17 mouse cellular contexts compared by ENCODE assay signal in genomic region chr10:110019266-110019866, GRCm38 (mm10).
"Had no signal": no experiment of that assay in that cellular context is flagged by ENCODE, and none has a peak within 500 bp of the region (broad histone marks: within the 10 kb centered on the region; RNA-seq: fewer than 3 reads in every experiment).

No protein-coding gene starts in this region.

- ATAC-seq: liver, postnatal 0 days; lung, postnatal 0 days; midbrain, embryonic 13.5 days; midbrain, embryonic 15.5 days had no signal

- H3K9ac ChIP-seq: liver, postnatal 0 days; lung, embryonic 14.5 days; midbrain, embryonic 13.5 days; midbrain, embryonic 15.5 days; neural tube, embryonic 12.5 days; stomach, embryonic 15.5 days had no signal

- H3K4me1 ChIP-seq: megakaryocyte, embryonic 14.5 days; midbrain, embryonic 13.5 days; midbrain, embryonic 15.5 days; neural tube, embryonic 12.5 days; stomach, embryonic 15.5 days had no signal

- DNase-seq: liver, postnatal 0 days; lung, embryonic 14.5 days; lung, postnatal 14 days; lung, postnatal 36 days; right cerebral cortex, postnatal 14 days; thymus, adult 2 months; thymus, postnatal 25 days; thymus, postnatal 4 days had no signal

- H3K27ac ChIP-seq: macrophage; midbrain, embryonic 13.5 days; midbrain, embryonic 15.5 days; neural tube, embryonic 12.5 days; stomach, embryonic 15.5 days; stomach, postnatal 0 days had no signal

- H3K4me3 ChIP-seq: megakaryocyte, embryonic 14.5 days; midbrain, embryonic 13.5 days; midbrain, embryonic 15.5 days; neural tube, embryonic 12.5 days; stomach, embryonic 15.5 days had no signal

- H3K27me3 ChIP-seq: megakaryocyte, embryonic 14.5 days; midbrain, embryonic 13.5 days; midbrain, embryonic 15.5 days; neural tube, embryonic 12.5 days; stomach, embryonic 15.5 days had no signal

- H3K4me2 ChIP-seq: lung, embryonic 14.5 days; midbrain, embryonic 11.5 days; midbrain, embryonic 13.5 days; midbrain, embryonic 15.5 days; neural tube, embryonic 12.5 days; stomach, embryonic 15.5 days had no signal

- H3K36me3 ChIP-seq: midbrain, embryonic 13.5 days; midbrain, embryonic 15.5 days; neural tube, embryonic 12.5 days; stomach, embryonic 15.5 days had no signal

- H3K9me3 ChIP-seq: megakaryocyte, embryonic 14.5 days; midbrain, embryonic 13.5 days; midbrain, embryonic 15.5 days; neural tube, embryonic 12.5 days; stomach, embryonic 15.5 days had no signal
